Mouse (Mus musculus): ENCODE results near the gene Adsl. TPM values are rescaled to one million over a fixed set of nuclear protein-coding genes. Genes with fewer than 3 reads are reported as not detected.
"Not testable (repeated sequence)": the region's sequence is repeated elsewhere in the genome, so short reads cannot be mapped to it uniquely, and the experiment has no call there.

Adsl gene
- polyA plus RNA-seq, 1 experiment from 2014 or later: 99.5 TPM

DNA sequence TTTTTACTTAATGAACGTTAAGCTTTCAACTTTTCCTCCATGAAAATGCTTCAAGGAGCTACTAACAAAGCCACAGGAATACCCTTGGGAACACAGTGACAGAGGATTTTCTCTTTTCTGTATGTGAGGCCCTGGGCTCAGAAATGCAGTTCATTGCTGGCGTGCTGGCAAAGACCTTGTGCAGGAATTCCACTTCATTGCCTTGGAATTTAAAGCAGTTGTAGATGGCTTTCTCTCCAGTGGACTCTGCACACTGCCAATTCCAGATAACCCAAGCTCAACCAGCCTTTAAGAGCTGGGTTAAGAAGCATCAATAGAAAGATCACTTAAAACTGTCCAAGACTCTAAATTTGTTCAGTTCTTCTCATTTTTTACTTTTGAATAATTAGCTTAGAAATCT, 32.4 kb upstream of the Adsl start:
- peak; percentile 22 for DNase-seq (ENCODE audit: low spot score)
- H3K36me3 ChIP-seq (ENCODE audit: control insufficient read depth, insufficient read depth, low read length): peaks cover 93% of the 10 kb centered on the region
- WGBS: 82% methylated on average over 2 of the region's 2 CpGs
- no peak overlapping the region for H3K27ac ChIP-seq (replicated peaks; ENCODE audit: low read depth, low read length)
- ATAC-seq (ENCODE audit: low read depth): no peak
- no peaks in the 10 kb centered on the region for H3K27me3 ChIP-seq (replicated peaks; ENCODE audit: control insufficient read depth, insufficient read depth, low read length)
- no peak overlapping the region for H3K9ac ChIP-seq (ENCODE audit: low read depth, low read length)
- no peak overlapping the region for H3K4me2 ChIP-seq (ENCODE audit: low read depth, low read length)
- H3K4me3 ChIP-seq (ENCODE audit: low read depth, low read length): no peak overlapping the region
- no peaks in the 10 kb centered on the region for H3K4me1 ChIP-seq (ENCODE audit: control insufficient read depth, insufficient read depth, low read length)
- no peaks in the 10 kb centered on the region for H3K9me3 ChIP-seq (ENCODE audit: control insufficient read depth, low read length)

DNA sequence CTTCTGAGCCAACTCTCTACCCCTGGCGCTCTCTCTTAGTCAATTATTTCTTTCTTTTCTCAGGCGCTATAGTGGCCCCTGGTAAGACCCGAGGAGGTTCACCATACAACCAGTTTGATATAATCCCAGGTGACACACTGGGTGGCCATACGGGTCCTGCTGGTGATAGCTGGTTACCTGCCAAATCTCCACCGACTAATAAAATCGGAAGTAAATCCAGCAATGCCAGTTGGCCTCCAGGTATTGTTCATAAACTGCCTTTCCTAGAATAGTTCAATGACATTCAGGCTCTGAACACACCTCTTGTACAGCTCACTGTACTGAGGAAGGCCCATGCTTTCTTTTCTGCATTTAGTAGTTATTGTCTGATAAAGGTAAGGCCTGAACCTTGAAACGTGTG, 31.7 kb upstream of the Adsl start:
- H3K27me3 ChIP-seq (replicated peaks; ENCODE audit: control insufficient read depth, insufficient read depth, low read length): no peaks in the 10 kb centered on the region
- H3K4me3 ChIP-seq (ENCODE audit: low read depth, low read length): no peak overlapping the region
- no peaks in the 10 kb centered on the region for H3K9me3 ChIP-seq (ENCODE audit: control insufficient read depth, low read length)
- DNase-seq (ENCODE audit: low spot score) (no peak), ATAC-seq (ENCODE audit: low read depth) (no peak)
- no peak overlapping the region for H3K4me2 ChIP-seq (ENCODE audit: low read depth, low read length)
- H3K4me1 ChIP-seq (ENCODE audit: control insufficient read depth, insufficient read depth, low read length): no peaks in the 10 kb centered on the region
- H3K27ac ChIP-seq (replicated peaks; ENCODE audit: low read depth, low read length): no peak overlapping the region
- no peak overlapping the region for H3K9ac ChIP-seq (ENCODE audit: low read depth, low read length)
- WGBS: 90% methylated on average over 7 of the region's 7 CpGs
- peaks cover 91% of the 10 kb centered on the region for H3K36me3 ChIP-seq (ENCODE audit: control insufficient read depth, insufficient read depth, low read length)

DNA sequence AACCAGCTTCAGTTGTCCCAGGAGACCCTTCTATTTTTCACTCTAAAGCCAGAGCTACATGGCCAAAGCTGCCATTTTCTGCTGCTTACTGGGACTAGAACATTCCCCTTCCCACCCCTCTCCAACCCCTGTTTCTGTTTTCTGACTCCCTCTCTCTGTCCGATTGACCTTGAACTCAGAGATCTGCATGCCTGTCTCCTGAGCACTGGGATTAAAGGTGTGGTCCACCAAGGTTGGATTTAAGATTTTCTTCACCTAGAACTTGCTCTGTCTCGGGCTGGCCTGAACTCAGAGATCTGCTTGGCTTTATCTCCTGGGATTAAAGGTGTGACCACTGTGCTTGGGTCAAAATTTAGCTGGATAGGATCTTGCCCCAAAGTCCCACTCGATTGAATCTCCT, 27.9 kb upstream of the Adsl start:
- H3K27me3 ChIP-seq (replicated peaks; ENCODE audit: control insufficient read depth, insufficient read depth, low read length): no peaks in the 10 kb centered on the region
- H3K27ac ChIP-seq (replicated peaks; ENCODE audit: low read depth, low read length): no peak overlapping the region
- 97% methylated on average over 3 of the region's 3 CpGs for WGBS
- peaks cover 83% of the 10 kb centered on the region for H3K36me3 ChIP-seq (ENCODE audit: control insufficient read depth, insufficient read depth, low read length)
- no peaks in the 10 kb centered on the region for H3K9me3 ChIP-seq (ENCODE audit: control insufficient read depth, low read length)
- no peak overlapping the region for H3K4me2 ChIP-seq (ENCODE audit: low read depth, low read length)
- H3K9ac ChIP-seq (ENCODE audit: low read depth, low read length): no peak overlapping the region
- H3K4me1 ChIP-seq (ENCODE audit: control insufficient read depth, insufficient read depth, low read length): no peaks in the 10 kb centered on the region
- H3K4me3 ChIP-seq (ENCODE audit: low read depth, low read length): no peak overlapping the region
- ATAC-seq (ENCODE audit: low read depth): no peak
- DNase-seq (ENCODE audit: low spot score): no peak

DNA sequence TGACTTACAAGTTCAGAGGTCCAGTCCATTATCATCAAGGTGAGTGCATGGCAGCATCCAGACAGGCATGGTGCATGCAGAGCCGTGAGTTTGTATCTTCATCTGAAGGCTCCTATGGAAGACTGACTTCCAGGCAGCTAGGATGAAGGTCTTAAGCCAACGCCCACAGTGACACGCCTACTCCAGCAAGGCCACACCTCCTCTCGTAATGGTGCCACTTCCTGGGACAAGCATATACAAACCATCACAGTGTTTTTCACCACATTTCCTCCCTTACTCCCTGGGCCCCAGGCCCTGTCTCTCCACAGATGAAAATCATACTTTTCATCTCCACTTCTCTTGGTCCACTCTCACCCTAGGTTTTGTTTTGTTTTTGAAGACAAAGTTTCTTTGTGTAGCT, 26.5 kb upstream of the Adsl start:
- H3K36me3 ChIP-seq (ENCODE audit: control insufficient read depth, insufficient read depth, low read length): peaks cover 82% of the 10 kb centered on the region
- no peaks in the 10 kb centered on the region for H3K9me3 ChIP-seq (ENCODE audit: control insufficient read depth, low read length)
- H3K4me2 ChIP-seq (ENCODE audit: low read depth, low read length): no peak overlapping the region
- H3K4me1 ChIP-seq (ENCODE audit: control insufficient read depth, insufficient read depth, low read length): no peaks in the 10 kb centered on the region
- H3K27me3 ChIP-seq (replicated peaks; ENCODE audit: control insufficient read depth, insufficient read depth, low read length): no peaks in the 10 kb centered on the region
- no peak overlapping the region for H3K27ac ChIP-seq (replicated peaks; ENCODE audit: low read depth, low read length)
- DNase-seq (ENCODE audit: low spot score): no peak
- H3K9ac ChIP-seq (ENCODE audit: low read depth, low read length): no peak overlapping the region
- ATAC-seq (ENCODE audit: low read depth): no peak
- WGBS: 73% methylated on average over 3 of the region's 4 CpGs
- no peak overlapping the region for H3K4me3 ChIP-seq (ENCODE audit: low read depth, low read length)

DNA sequence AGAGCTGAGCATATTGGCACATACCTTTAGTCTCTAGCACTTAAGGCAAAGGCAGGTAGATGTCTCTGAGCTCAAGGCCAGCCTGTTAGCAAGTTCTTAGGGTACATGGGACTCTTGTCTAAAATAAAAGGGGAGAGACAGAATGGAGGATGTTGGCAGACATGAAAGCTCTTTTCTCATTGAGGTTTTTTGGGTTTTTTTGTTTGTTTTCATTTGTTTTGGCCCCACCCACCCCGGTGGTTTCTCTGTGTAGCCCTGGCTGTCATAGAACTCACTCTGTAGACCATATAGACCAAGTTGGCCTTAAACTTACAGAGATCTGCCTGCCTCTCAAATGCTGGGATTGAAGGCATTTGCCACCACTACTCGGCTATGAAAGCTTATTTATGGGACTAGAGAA, 24.1 kb upstream of the Adsl start:
- WGBS: 95% methylated on average over 2 of the region's 2 CpGs
- Histone ChIP-seq H3K27me3 (replicated peaks; ENCODE audit: control insufficient read depth, insufficient read depth, low read length) (no peaks in the 10 kb centered on the region), H3K36me3 (ENCODE audit: control insufficient read depth, insufficient read depth, low read length) (peaks cover 85% of the 10 kb centered on the region), H3K9ac (ENCODE audit: low read depth, low read length) (no peak overlapping the region), H3K4me3 (ENCODE audit: low read depth, low read length) (no peak overlapping the region), H3K4me2 (ENCODE audit: low read depth, low read length) (no peak overlapping the region), H3K9me3 (ENCODE audit: control insufficient read depth, low read length) (no peaks in the 10 kb centered on the region), H3K27ac (replicated peaks; ENCODE audit: low read depth, low read length) (no peak overlapping the region), H3K4me1 (ENCODE audit: control insufficient read depth, insufficient read depth, low read length) (no peaks in the 10 kb centered on the region)
- DNase-seq (ENCODE audit: low spot score) (no peak), ATAC-seq (ENCODE audit: low read depth) (no peak)

DNA sequence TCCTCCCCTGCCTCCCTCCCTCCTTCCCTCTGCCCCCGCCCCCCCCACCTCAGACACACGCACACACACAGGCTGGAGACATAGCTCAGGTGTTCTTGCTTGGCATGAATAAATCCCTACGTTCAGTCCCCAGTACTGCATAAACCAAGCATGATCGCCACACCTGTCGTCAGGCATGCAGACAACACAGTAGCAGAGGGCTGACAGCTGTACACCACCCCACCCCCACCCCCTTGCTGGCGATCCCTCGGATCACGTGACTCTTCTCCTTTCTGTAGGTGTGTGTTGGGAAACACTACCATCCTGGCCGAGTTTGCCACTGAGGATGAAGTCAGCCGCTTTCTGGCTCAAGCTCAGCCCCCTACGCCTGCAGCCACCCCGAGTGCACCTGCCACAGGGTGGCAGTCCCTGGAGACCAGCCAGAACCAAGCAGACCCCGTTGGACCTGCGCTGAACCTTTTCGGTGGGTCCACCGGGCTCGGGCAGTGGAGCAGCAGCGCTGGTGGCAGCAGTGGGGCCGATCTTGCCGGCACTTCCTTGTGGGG, 19.4 kb upstream of the Adsl start:
- Histone ChIP-seq H3K9me3 (ENCODE audit: control insufficient read depth, low read length) (no peaks in the 10 kb centered on the region), H3K4me2 (ENCODE audit: low read depth, low read length) (no peak overlapping the region), H3K9ac (ENCODE audit: low read depth, low read length) (no peak overlapping the region), H3K4me3 (ENCODE audit: low read depth, low read length) (no peak overlapping the region), H3K27me3 (replicated peaks; ENCODE audit: control insufficient read depth, insufficient read depth, low read length) (no peaks in the 10 kb centered on the region), H3K27ac (replicated peaks; ENCODE audit: low read depth, low read length) (no peak overlapping the region), H3K4me1 (ENCODE audit: control insufficient read depth, insufficient read depth, low read length) (no peaks in the 10 kb centered on the region), H3K36me3 (ENCODE audit: control insufficient read depth, insufficient read depth, low read length) (peaks cover 74% of the 10 kb centered on the region)
- peak; percentile 16; the same call in 1 of the 2 replicates for ATAC-seq (ENCODE audit: low read depth)
- no peak for DNase-seq (ENCODE audit: low spot score)
- WGBS: 78% methylated on average over 20 of the region's 20 CpGs

DNA sequence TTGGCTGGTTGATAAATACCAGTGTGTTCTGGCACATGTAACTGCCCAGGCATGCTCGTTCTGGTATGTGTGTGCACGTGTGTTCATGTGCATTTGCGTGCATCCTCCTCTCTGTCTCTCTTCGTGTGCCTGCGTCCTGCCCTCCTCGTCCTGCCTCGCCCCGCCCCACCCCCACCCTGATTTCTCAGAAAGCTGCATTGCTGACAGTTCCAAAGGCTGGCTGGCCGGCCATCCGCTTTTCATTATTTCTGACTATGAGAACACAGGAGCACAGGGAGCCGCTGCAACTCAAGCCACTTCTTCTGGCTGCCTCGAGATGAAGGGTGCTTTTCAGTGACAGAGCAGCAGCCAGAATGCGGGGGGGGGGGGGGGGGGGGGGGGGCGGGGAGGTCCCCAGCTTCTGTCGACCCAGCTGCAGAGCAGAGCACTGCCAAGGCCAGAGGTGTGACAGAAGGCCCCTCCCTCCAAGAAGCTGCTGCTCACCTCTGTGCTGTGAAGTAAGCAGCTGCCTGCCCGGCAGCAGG, 18.2 kb upstream of the Adsl start:
- no peak overlapping the region; the same call in 1 of the 2 replicates for H3K9ac ChIP-seq (ENCODE audit: low read depth, low read length)
- no peaks in the 10 kb centered on the region for H3K4me1 ChIP-seq (ENCODE audit: control insufficient read depth, insufficient read depth, low read length)
- no peak overlapping the region for H3K4me3 ChIP-seq (ENCODE audit: low read depth, low read length)
- H3K36me3 ChIP-seq (ENCODE audit: control insufficient read depth, insufficient read depth, low read length): peaks cover 61% of the 10 kb centered on the region
- H3K27ac ChIP-seq (replicated peaks; ENCODE audit: low read depth, low read length): peak overlapping the region; percentile 58
- H3K4me2 ChIP-seq (ENCODE audit: low read depth, low read length): peak overlapping the region; percentile 12; the same call in 1 of the 2 replicates
- ATAC-seq (ENCODE audit: low read depth): peak; percentile 58; the same call in 1 of the 2 replicates
- peak; percentile 79 for DNase-seq (ENCODE audit: low spot score)
- no peaks in the 10 kb centered on the region for H3K9me3 ChIP-seq (ENCODE audit: control insufficient read depth, low read length)
- 13% methylated on average over 14 of the region's 16 CpGs for WGBS
- H3K27me3 ChIP-seq (replicated peaks; ENCODE audit: control insufficient read depth, insufficient read depth, low read length): no peaks in the 10 kb centered on the region

DNA sequence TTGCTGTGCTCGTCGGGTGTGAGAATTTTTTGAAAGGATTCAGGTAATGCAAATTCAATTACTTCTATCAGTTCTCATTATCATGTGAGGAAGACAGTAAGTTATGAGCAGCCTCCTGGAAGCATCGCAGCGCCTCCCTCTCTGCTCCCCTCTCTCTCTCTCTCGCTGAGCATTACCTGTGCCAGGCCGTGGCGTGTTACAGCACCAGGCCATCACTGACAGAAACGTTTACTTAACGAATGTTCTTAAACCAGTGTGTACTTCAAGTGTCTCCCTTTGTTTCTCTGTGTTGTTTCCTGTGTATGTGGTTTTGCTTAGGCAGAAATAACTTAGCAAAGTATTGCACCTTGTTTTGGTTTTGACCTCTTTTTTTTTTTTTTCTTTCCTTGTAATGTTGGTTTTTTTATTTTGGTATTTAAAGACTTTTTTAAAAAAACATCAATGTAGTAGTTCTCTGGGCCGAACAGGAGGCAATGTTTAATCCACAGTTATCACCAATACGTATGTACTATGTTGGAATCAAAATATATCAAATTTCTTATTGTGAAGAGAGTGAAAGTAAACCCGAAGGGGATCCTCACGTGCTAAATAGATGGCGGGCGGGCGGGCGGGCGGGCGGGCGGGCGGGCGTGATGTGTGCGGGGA, 17.5 kb upstream of the Adsl start:
- not testable (repeated sequence) for H3K4me1 ChIP-seq (ENCODE audit: control insufficient read depth, insufficient read depth, low read length); ATAC-seq (ENCODE audit: low read depth); DNase-seq (ENCODE audit: low spot score); H3K4me2 ChIP-seq (ENCODE audit: low read depth, low read length); H3K27ac ChIP-seq (replicated peaks; ENCODE audit: low read depth, low read length); H3K9me3 ChIP-seq (ENCODE audit: control insufficient read depth, low read length); H3K9ac ChIP-seq (ENCODE audit: low read depth, low read length); H3K27me3 ChIP-seq (replicated peaks; ENCODE audit: control insufficient read depth, insufficient read depth, low read length); H3K4me3 ChIP-seq (ENCODE audit: low read depth, low read length)
- 74% methylated on average over 22 of the region's 23 CpGs for WGBS
- H3K36me3 ChIP-seq (ENCODE audit: control insufficient read depth, insufficient read depth, low read length): peaks cover 57% of the 10 kb centered on the region

Measured in embryonic facial prominence, embryonic 14.5 days (tissue).